Mouse (Mus musculus) liver, adult 2 months (tissue): ENCODE results near the gene Ctnnbl1.

Source experiments
- CTCF ChIP-seq: fragments of 200-500 bp; IDR thresholded peaks from 2 replicates; pipeline ENCODE4 v1.5.1; 2011; ENCODE audit warnings: low read depth, low read length, control low read depth
- POLR2A ChIP-seq: fragments of 200-500 bp; IDR thresholded peaks from 2 replicates; pipeline ENCODE4 v1.6.1; 2011; ENCODE audit warnings: low read length, control low read depth; ENCODE audit not compliant: insufficient read depth; ENCODE audit errors: extremely low read depth

DNA sequence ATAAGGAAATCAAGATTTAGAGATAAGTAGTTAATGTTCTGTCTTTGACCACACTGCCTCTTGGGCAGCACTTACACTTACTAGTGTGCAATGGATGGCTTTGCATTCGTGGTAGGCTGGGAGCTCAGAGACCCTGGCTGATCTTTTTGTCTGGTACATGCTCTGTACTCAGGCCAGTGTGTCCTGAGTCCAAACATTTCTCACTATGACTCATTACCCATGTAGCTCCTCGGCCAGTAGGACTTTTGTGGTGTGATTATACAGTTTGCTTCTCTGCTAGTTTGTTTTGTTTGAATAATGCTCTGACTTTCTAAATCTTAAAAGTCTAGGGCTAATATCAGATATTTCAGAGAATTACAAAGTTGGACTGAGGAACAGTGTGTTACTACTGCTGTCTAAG lies 47.4 kb downstream of the Ctnnbl1 start:
- no peak for TF ChIP-seq POLR2A
- no peak for TF ChIP-seq CTCF
